Mouse (Mus musculus) kidney, embryonic 14.5 days (tissue): ENCODE results near the gene Rxra. TPM values are rescaled to one million over a fixed set of nuclear protein-coding genes. Genes with fewer than 3 reads are reported as not detected.

ENCODE experiments used
- ATAC-seq: fragments of 200-750 bp; cut with Nextera tagmentation; 2 replicates; pipeline ENCODE4 v1.8.0; 2017; ENCODE audit warnings: moderate number of reproducible peaks, mild to moderate bottlenecking, moderate TSS enrichment, moderate library complexity; ENCODE audit not compliant: low FRiP score, low TSS enrichment
- H3K27ac ChIP-seq: fragments of 300-500 bp; sonication (generic); 2 replicates; pipeline ENCODE4 v1.5.1; 2014; ENCODE audit warnings: low read depth, mild to moderate bottlenecking, low read length, moderate library complexity, mixed read lengths
- H3K27me3 ChIP-seq: fragments of 300-500 bp; sonication (generic); 2 replicates; pipeline ENCODE4 v1.6.1; 2014; ENCODE audit warnings: mild to moderate bottlenecking, low read length; ENCODE audit not compliant: control insufficient read depth, insufficient read depth
- H3K36me3 ChIP-seq: fragments of 300-500 bp; sonication (generic); 2 replicates; pipeline ENCODE4 v1.6.1; 2014; ENCODE audit warnings: low read length, mixed read lengths; ENCODE audit not compliant: control insufficient read depth, insufficient read depth
- H3K4me1 ChIP-seq: fragments of 300-500 bp; sonication (generic); 2 replicates; pipeline ENCODE4 v1.6.1; 2014; ENCODE audit warnings: low read length, mixed read lengths; ENCODE audit not compliant: control insufficient read depth, insufficient read depth
- H3K4me2 ChIP-seq: fragments of 300-500 bp; sonication (generic); replicated peaks from 2 replicates; pipeline ENCODE4 v1.6.1; 2014; ENCODE audit warnings: low read depth, mild to moderate bottlenecking, low read length
- H3K4me3 ChIP-seq: fragments of 300-500 bp; sonication (generic); 2 replicates; pipeline ENCODE4 v1.5.1; 2014; ENCODE audit warnings: mild to moderate bottlenecking, low read length
- H3K9ac ChIP-seq: fragments of 300-500 bp; sonication (generic); 2 replicates; pipeline ENCODE4 v1.6.1; 2014; ENCODE audit warnings: low read depth, mild to moderate bottlenecking, low read length, moderate library complexity
- H3K9me3 ChIP-seq: fragments of 300-500 bp; sonication (generic); 2 replicates; pipeline ENCODE4 v1.6.1; 2016; ENCODE audit warnings: low read length; ENCODE audit not compliant: control insufficient read depth
- WGBS: fragments of 180-500 bp; shearing (Covaris S2); extraction: QIAGEN DNeasy Blood & Tissue Kit; methylation state at CpG from one replicate; pipeline ENCODE4 v1.1.7; 2014; 5-methylcytosine and 5-hydroxymethylcytosine counted together
- polyA plus RNA-seq: library from polyadenylated mRNA; unstranded; fragments of >200 nt; fragmentation: Nextera tagmentation; extraction: Ambion mirVana; gene quantifications from 2 replicates; pipeline ENCODE4 v1.2.1, GENCODE M21; 2014

Gene Rxra
- polyA plus RNA-seq, result 5.9 and 6.2 TPM in 2 replicates

GRCm38 (mm10) chr2:27676106-27676477 is at the start of gene Rxra:
Gene Rxra, plus strand, starts transcription at chr2:27676440.
- H3K4me3 ChIP-seq, result peak within 1 kb of the TSS; percentile 74
- H3K36me3 ChIP-seq, result no peaks in the 10 kb centered on the region
- peaks cover 5% of the 10 kb centered on the region; the same call in 1 of the 2 replicates for H3K27me3 ChIP-seq
- peak within 1 kb of the TSS; percentile 92 for H3K27ac ChIP-seq
- H3K4me2 ChIP-seq, result peak within 1 kb of the TSS; percentile 60
- H3K9me3 ChIP-seq, result no peaks in the 10 kb centered on the region
- ATAC-seq, result peak; percentile 24
- peaks cover 40% of the 10 kb centered on the region for H3K4me1 ChIP-seq
- WGBS, result 2% methylated on average over 16 of the region's 16 CpGs
- peak within 1 kb of the TSS; percentile 93 for H3K9ac ChIP-seq

- Histone ChIP-seq H3K4me3 (no peak overlapping the region), H3K27me3 (0 out of 2 replicates have a peak, but pooled peaks cover 3% of the 10 kb centered on the region), H3K9me3 (no peaks in the 10 kb centered on the region), H3K27ac (no peak overlapping the region), H3K36me3 (no peaks in the 10 kb centered on the region), H3K4me1 (no peaks in the 10 kb centered on the region), H3K9ac (no peak overlapping the region), H3K4me2 (no peak overlapping the region)
- WGBS, result 39% methylated on average over 1 of the region's 1 CpGs
- ATAC-seq, result no peak
Measured at GRCm38 (mm10) chr2:27626604-27627003, 49.6 kb upstream of the Rxra start.

DNA sequence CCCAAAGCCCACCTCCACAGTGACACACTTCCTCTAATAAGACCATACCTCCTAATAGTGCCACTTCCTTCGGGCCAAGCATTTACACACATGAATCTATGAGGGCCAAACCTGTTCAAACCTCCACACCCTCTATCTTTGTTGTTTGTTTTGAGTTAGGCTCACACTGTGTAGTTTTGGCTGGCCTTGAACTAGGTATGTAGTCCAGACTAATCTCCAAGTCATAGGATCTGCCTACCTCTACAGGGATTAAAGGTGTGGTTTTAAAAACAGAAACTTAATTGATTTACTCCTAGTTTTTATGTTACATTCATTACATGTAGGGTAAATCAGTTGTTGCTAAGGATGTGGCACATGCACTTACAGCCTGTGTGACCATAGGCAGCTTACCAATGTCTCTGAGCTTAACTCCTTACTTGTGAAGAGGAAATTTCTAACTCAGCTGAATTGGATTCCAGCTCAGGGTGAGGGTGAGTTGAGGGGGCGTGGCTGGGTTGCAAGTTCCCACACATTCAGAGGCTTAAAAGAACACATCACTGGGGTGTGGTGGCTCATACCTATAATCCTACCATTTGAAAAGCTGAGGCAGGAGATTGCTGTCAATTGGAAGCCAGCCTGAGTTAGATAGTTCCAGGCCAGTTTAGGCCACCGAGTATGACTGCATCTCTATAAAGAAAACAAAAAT is 45.5 kb upstream of the Rxra start:
- no peak overlapping the region for H3K9ac ChIP-seq
- WGBS, result 86% methylated on average over 3 of the region's 3 CpGs
- peaks cover 14% of the 10 kb centered on the region for H3K4me1 ChIP-seq
- no peak overlapping the region for H3K4me2 ChIP-seq
- ATAC-seq, result no peak
- H3K27me3 ChIP-seq, result 0 out of 2 replicates have a peak, but pooled peaks cover 3% of the 10 kb centered on the region
- no peak overlapping the region for H3K4me3 ChIP-seq
- no peak overlapping the region for H3K27ac ChIP-seq
- H3K9me3 ChIP-seq, result no peaks in the 10 kb centered on the region
- H3K36me3 ChIP-seq, result no peaks in the 10 kb centered on the region

GRCm38 (mm10) chr2:27633471-27633870 is 42.8 kb upstream of the Rxra start:
- WGBS, result 48% methylated on average over 2 of the region's 2 CpGs
- 0 out of 2 replicates have a peak, but pooled peaks have one; percentile 17 for ATAC-seq
- no peak overlapping the region for H3K27ac ChIP-seq

GRCm38 (mm10) chr2:27634018-27634417 is 42.2 kb upstream of the Rxra start:
- WGBS, result 0% methylated on average over 1 of the region's 1 CpGs
- Histone ChIP-seq H3K27me3 (0 out of 2 replicates have a peak, but pooled peaks cover 3% of the 10 kb centered on the region), H3K4me1 (peaks cover 18% of the 10 kb centered on the region), H3K4me3 (no peak overlapping the region), H3K36me3 (no peaks in the 10 kb centered on the region), H3K4me2 (no peak overlapping the region), H3K9ac (no peak overlapping the region), H3K27ac (no peak overlapping the region), H3K9me3 (no peaks in the 10 kb centered on the region)
- ATAC-seq, result peak; percentile 75

More at GRCm38 (mm10) chr2:27633471-27633870, 42.8 kb upstream of the Rxra start:
- Histone ChIP-seq H3K4me3 (no peak overlapping the region), H3K9me3 (no peaks in the 10 kb centered on the region), H3K9ac (no peak overlapping the region), H3K36me3 (no peaks in the 10 kb centered on the region), H3K27me3 (0 out of 2 replicates have a peak, but pooled peaks cover 3% of the 10 kb centered on the region), H3K4me1 (peaks cover 18% of the 10 kb centered on the region), H3K4me2 (no peak overlapping the region)

DNA sequence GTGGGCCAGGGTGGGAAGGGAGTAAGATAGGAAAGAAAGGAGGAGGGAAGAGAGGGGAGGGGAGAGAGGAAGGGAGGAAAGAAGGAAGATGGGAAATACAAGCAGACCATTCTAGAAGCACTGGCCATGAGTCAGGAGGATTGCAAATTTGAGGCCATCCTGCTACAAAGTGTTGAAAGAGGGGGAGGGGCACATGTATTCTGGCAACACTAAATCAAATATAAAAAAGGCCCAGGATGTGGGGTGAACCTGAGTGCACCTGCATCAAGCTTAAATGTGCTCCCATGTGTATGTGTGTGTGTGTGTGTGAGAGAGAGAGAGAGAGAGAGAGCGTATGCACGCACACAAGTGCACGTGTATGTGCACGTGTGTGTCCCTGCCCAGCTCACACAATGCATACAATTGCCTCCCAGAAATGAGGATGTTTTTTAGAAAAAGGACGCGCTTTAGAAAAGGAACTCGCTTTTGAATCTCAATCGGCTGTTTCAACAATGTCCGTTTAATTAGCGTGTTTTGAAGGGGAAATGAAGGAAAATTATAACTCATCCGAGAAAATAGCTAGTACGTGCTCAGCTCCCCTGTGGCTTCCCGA is 41.0 kb upstream of the Rxra start:
- no peak overlapping the region for H3K9ac ChIP-seq
- H3K4me2 ChIP-seq, result no peak overlapping the region
- 83% methylated on average over 13 of the region's 13 CpGs for WGBS
- no peaks in the 10 kb centered on the region for H3K36me3 ChIP-seq
- H3K4me3 ChIP-seq, result no peak overlapping the region
- no peak for ATAC-seq
- H3K27me3 ChIP-seq, result no peaks in the 10 kb centered on the region
- no peak overlapping the region for H3K27ac ChIP-seq
- peaks cover 18% of the 10 kb centered on the region for H3K4me1 ChIP-seq
- H3K9me3 ChIP-seq, result no peaks in the 10 kb centered on the region

DNA sequence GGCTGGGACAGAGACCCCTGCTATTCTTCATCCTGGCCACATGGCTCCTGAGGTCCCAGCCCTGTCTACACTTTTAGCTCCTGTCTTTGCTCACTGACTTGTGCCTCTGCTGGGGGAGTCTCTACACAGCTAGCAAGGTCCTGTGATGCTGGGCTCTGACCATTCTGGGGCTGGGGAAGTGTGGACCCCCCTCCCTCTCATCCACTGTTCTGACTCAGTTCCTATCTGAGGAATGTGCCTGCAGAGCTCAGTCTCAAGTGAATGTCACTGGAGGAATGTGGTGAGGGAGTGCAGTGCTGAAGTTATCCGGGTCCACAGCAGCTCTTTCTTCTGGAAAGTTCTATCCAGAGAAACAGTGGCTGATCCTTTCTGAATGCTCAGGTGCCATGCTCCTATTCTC is 39.4 kb upstream of the Rxra start:
- H3K36me3 ChIP-seq, result no peaks in the 10 kb centered on the region
- 42% methylated on average over 1 of the region's 1 CpGs for WGBS
- H3K27ac ChIP-seq, result no peak overlapping the region
- no peak for ATAC-seq
- H3K27me3 ChIP-seq, result no peaks in the 10 kb centered on the region
- no peaks in the 10 kb centered on the region for H3K9me3 ChIP-seq
- H3K4me3 ChIP-seq, result no peak overlapping the region
- H3K4me2 ChIP-seq, result no peak overlapping the region
- no peak overlapping the region for H3K9ac ChIP-seq
- H3K4me1 ChIP-seq, result peaks cover 18% of the 10 kb centered on the region

- 89% methylated on average over 8 of the region's 8 CpGs for WGBS
Measured at GRCm38 (mm10) chr2:27637281-27637896, 38.9 kb upstream of the Rxra start.

More at GRCm38 (mm10) chr2:27637281-27637896, 38.9 kb upstream of the Rxra start:
- Histone ChIP-seq H3K4me1 (peaks cover 18% of the 10 kb centered on the region), H3K4me2 (no peak overlapping the region), H3K27ac (no peak overlapping the region), H3K4me3 (no peak overlapping the region), H3K9me3 (no peaks in the 10 kb centered on the region), H3K27me3 (no peaks in the 10 kb centered on the region), H3K36me3 (no peaks in the 10 kb centered on the region), H3K9ac (no peak overlapping the region)
- ATAC-seq, result no peak
